Mouse (Mus musculus): Measurements from ENCODE around the gene Gm49361. TPM values are rescaled to one million over a fixed set of nuclear protein-coding genes. Genes with fewer than 3 reads are reported as not detected.
"Not testable (repeated sequence)": the region's sequence is repeated elsewhere in the genome, so short reads cannot be mapped to it uniquely, and the experiment has no call there.

The Gm49361 gene
- total RNA-seq (2014; fragmentation: Nextera tagmentation) (not detected in 2 replicates), total RNA-seq (2017) (not detected in 2 replicates)

GRCm38 (mm10) chr14:57746001-57746771, at the start of gene Gm49361:
Gm49361 (minus strand) TSS chr14:57746103.
- ATAC-seq (replicated peaks; ENCODE audit: poor library complexity, severe bottlenecking): peak; percentile 86

DNA sequence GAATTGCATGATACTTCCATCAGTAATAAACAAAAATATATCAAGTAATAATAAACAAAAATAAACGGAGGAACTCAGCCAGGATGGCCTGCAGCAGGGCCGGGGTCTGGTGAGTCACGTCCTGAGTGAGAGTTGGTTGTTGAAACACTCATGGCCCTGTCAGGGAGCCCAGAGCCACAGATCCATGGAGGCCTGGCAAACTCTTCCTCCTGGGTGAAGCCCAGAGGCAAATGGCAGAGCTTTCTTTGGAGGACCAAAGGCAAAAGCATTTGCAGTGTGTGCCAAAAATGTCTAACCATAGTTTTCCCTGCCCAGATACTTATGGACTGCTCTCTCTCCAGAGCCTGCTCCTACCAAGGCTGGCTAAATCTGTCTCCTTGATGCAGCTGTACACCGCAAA, 45.3 kb upstream of the Gm49361 start:
- no peak for ATAC-seq (replicated peaks; ENCODE audit: poor library complexity, severe bottlenecking)

DNA sequence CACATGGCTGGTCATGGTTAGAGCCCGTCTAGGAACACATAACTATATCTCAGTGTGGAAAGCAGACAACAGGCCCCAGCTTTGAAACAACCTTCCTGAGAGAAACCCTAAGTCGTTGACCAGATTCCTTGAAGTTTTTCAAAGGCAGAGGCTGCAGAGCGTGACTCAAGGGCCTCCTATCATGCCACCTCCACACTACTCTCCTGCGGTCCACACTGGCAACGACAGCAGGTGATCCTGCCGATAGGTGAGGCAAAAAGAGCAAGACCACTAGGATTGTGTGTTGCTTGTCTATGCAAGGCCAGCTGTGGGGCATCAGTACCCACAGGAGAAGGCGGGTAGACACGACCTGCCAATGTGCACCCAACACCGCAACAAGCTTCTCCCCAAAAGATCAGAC, 43.9 kb upstream of the Gm49361 start:
- ATAC-seq (replicated peaks; ENCODE audit: poor library complexity, severe bottlenecking): no peak

DNA sequence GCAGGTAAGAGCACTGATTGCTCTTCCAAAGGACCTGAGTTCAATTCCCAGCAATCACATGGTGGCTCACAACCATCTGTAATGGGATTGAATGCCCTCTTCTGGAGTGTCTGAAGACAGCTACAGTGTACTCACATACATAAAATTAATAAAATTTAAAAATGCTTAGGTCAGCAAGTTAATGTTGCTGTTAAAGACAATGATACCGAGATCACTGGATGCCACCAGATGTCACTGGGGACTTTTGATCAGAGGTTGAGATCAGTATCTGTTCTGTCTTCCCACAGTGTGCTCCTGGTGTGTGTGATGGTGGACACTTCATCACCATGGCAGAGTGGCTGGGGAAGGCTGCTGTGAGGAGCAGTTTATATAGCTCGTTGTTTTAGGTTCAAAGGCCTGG, 43.4 kb upstream of the Gm49361 start:
- no peak for ATAC-seq (replicated peaks; ENCODE audit: poor library complexity, severe bottlenecking)

- ATAC-seq (replicated peaks; ENCODE audit: poor library complexity, severe bottlenecking): no peak
These were observed 41.5 kb upstream of the Gm49361 start for GRCm38 (mm10) chr14:57787406-57787805.

DNA sequence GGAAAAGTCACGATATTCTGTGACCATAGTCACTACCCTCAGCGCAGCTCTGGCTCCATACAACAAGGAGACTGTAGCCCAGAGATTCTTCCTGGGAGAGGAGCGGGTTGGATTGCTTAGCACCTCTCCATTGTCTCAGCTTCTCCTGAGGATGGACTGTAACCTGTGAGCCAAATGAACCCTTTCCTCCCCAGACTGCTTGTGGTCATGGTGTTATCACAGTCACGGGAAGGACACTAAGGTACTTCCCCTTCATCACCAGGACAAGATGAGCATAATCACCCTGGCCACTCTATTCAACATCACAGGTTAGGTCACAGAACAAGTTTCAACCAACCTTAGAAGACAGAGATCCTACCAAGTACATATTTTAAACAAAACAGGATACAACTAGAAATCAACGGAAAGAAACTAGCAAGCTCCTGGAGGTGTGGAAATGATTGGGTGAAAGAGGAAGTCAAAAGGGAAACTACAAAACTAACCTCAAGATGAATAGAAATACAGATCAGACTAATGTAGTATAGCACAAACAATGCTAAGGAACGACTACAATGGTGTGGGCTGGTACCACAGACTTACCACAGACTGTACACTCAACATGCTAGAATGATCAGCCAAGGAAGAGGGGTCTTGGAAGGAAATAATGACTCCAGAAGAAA, 26.4 kb upstream of the Gm49361 start:
- peak; percentile 94 for ATAC-seq (replicated peaks; ENCODE audit: poor library complexity, severe bottlenecking)

- peak; percentile 41 for ATAC-seq (replicated peaks; ENCODE audit: poor library complexity, severe bottlenecking)
These were observed 23.2 kb upstream of the Gm49361 start for GRCm38 (mm10) chr14:57769102-57769501.

GRCm38 (mm10) chr14:57760447-57761412, 14.8 kb upstream of the Gm49361 start:
- ATAC-seq (replicated peaks; ENCODE audit: poor library complexity, severe bottlenecking): no peak

GRCm38 (mm10) chr14:57758237-57758636, 12.3 kb upstream of the Gm49361 start, which contains the start of gene Lats2:
Lats2 (minus strand) TSS chr14:57758388.
- no peak for ATAC-seq (replicated peaks; ENCODE audit: poor library complexity, severe bottlenecking)

- peak; percentile 98 for ATAC-seq (replicated peaks; ENCODE audit: poor library complexity, severe bottlenecking)
These were observed 10.2 kb upstream of the Gm49361 start for GRCm38 (mm10) chr14:57756094-57756493.

DNA sequence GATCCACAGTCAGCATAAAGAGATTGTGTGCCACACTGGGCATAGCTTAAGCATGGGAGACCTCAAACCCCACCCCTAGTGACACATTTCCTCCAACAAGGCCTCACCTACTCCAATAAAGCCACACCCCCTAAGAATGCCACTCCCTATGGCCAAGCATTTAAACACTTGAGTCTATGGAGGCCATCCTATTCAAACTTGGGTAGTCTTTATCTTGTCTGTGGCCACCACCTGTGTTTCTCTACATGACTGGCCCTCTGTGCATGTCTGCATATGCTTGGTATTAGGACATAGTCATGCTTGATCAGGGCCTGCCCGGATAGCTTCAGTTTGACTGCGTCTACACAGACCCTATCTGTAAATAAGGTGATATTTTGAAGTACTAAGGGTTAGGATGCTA, 9.8 kb upstream of the Gm49361 start:
- ATAC-seq (replicated peaks; ENCODE audit: poor library complexity, severe bottlenecking): peak; percentile 34

- no peak for ATAC-seq (replicated peaks; ENCODE audit: poor library complexity, severe bottlenecking)
These were observed 7.6 kb upstream of the Gm49361 start for GRCm38 (mm10) chr14:57753351-57753992.

GRCm38 (mm10) chr14:57751006-57751405, 5.1 kb upstream of the Gm49361 start:
- ATAC-seq (replicated peaks; ENCODE audit: poor library complexity, severe bottlenecking): not testable (repeated sequence)

DNA sequence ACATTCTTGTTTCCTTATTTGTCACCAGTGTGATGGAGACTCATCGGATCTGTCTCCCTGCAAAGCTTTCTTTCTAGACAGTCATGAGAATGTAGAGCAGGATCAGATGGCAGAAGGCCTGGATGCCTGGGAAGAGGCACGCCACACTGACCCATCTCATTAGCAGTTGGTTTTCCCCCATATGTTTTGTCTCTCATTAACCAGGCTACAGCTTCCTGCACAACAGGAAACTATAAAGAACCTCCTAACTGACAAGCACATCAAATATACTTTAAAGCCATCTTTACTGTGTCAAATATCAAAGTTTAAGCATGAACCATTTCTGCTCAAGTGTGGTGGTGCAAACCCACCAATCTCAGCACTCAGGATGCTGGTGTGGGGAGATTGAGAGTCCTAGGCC, 3.6 kb upstream of the Gm49361 start:
- no peak for ATAC-seq (replicated peaks; ENCODE audit: poor library complexity, severe bottlenecking)

DNA sequence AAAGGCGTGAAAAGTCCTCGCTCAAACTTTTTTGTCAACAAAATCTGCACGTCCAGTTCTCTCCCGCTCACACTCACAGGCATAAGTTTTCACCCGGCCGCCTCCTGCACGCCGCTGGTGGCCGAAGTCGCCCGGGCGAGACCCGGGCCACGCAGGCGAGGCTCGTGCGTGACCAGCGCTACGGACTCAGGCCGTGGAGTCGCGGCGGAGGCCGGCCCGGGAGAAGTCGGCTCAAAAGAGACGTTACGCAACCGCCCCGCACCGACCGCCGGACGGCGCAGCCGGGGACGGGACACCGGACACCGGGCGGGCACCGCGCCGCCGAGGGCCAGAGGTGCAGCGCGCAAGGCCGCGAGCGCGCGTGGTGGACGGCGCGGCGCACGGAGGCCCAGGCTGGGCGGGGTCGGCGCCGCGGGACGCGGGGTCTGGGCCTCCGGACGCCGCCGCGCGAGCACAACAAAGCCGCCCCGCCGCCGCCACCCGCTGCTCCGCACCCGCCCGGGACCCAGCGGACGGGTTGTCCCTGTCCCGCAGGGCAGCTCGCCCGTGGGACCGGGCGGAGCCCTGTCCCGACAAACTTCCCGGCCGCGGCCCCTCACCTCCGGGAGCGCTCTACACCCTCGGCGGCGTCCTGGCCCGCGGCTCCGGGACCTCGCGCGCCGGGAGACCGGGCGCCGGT, 473 bp downstream of the Gm49361 start:
- peak; percentile 40 for ATAC-seq (replicated peaks; ENCODE audit: poor library complexity, severe bottlenecking)

GRCm38 (mm10) chr14:57744547-57744946, 1.4 kb downstream of the Gm49361 start:
- ATAC-seq (replicated peaks; ENCODE audit: poor library complexity, severe bottlenecking): no peak

DNA sequence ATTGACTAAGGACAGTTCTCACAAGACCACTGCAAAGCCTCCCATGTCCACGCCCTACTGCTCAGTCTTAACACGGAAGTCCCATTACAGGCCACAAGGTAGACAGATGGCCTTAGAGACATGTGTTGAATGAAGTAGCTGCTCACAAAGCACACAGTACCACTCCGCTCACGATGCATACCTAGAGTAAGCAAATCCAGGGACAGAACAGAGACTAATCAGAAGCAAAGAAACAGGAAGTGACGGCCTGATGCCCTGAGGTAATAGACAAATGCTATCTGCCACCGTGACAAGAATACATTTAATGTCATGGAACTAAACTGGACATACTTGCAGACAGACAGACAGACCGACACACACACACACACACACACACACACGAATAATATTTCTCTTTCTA, 5.3 kb downstream of the Gm49361 start:
- peak; percentile 26; the same call in 1 of the 2 replicates for ATAC-seq (replicated peaks; ENCODE audit: poor library complexity, severe bottlenecking)

- ATAC-seq (replicated peaks; ENCODE audit: poor library complexity, severe bottlenecking): no peak
These were observed 8.8 kb downstream of the Gm49361 start for GRCm38 (mm10) chr14:57737089-57737488.

- ATAC-seq (replicated peaks; ENCODE audit: poor library complexity, severe bottlenecking): no peak
These were observed 9.8 kb downstream of the Gm49361 start for GRCm38 (mm10) chr14:57736141-57736540.
